Mouse (Mus musculus) stomach, postnatal 0 days (tissue): Measurements from ENCODE around the gene Gp1bb. TPM values are rescaled to one million over a fixed set of nuclear protein-coding genes. Genes with fewer than 3 reads are reported as not detected.
A peak's percentile ranks its signal among the peaks of the same experiment; 100 is the strongest.

Source experiments
- ATAC-seq: fragments of 200-750 bp; cut with Nextera tagmentation; 2 replicates; pipeline ENCODE4 v1.8.0; 2017; ENCODE audit not compliant: low FRiP score, low TSS enrichment
- DNase-seq: peaks from one replicate; pipeline ENCODE4 v3.0.0-alpha.2; 2016; ENCODE audit warnings: low spot score
- H3K27ac ChIP-seq: fragments of 300-500 bp; sonication (generic); replicated peaks from 2 replicates; pipeline ENCODE4 v1.5.1; 2014; ENCODE audit warnings: mild to moderate bottlenecking, control low read depth
- H3K27me3 ChIP-seq: fragments of 300-500 bp; sonication (generic); 2 replicates; pipeline ENCODE4 v1.6.1; 2014; ENCODE audit warnings: low read length; ENCODE audit not compliant: control insufficient read depth, insufficient read depth
- H3K36me3 ChIP-seq: fragments of 300-500 bp; sonication (generic); 2 replicates; pipeline ENCODE4 v1.6.1; 2014; ENCODE audit warnings: low read length, mixed read lengths; ENCODE audit not compliant: control insufficient read depth, insufficient read depth
- H3K4me1 ChIP-seq: fragments of 300-500 bp; sonication (generic); replicated peaks from 2 replicates; pipeline ENCODE4 v1.6.1; 2014; ENCODE audit warnings: antibody characterized with exemption; ENCODE audit not compliant: control insufficient read depth, insufficient read depth
- H3K4me2 ChIP-seq: fragments of 300-500 bp; sonication (generic); replicated peaks from 2 replicates; pipeline ENCODE4 v1.6.1; 2014; ENCODE audit warnings: low read depth, mild to moderate bottlenecking, control low read depth, moderate library complexity
- H3K4me3 ChIP-seq: fragments of 300-500 bp; sonication (generic); 2 replicates; pipeline ENCODE4 v1.5.1; 2014; ENCODE audit warnings: low read depth, low read length, control low read depth
- H3K9ac ChIP-seq: fragments of 300-500 bp; sonication (generic); 2 replicates; pipeline ENCODE4 v1.6.1; 2014; ENCODE audit warnings: mild to moderate bottlenecking, low read length, control low read depth, mixed read lengths
- H3K9me3 ChIP-seq: fragments of 300-500 bp; sonication (generic); 2 replicates; pipeline ENCODE4 v1.6.1; 2016; ENCODE audit warnings: low read length; ENCODE audit not compliant: control insufficient read depth
- CTCF ChIP-seq: IDR thresholded peaks from 2 replicates; pipeline ENCODE4 v1.5.1; 2016; ENCODE audit warnings: antibody characterized with exemption, low read depth, mild to moderate bottlenecking, moderate library complexity
- EP300 ChIP-seq: optimal IDR thresholded peaks from 2 replicates; pipeline ENCODE3; 2016; ENCODE audit warnings: antibody characterized with exemption
- WGBS: fragments of 180-500 bp; shearing (Covaris S2); extraction: QIAGEN DNeasy Blood & Tissue Kit; methylation state at CpG from one replicate; pipeline ENCODE4 v1.1.7; 2014; 5-methylcytosine and 5-hydroxymethylcytosine counted together
- polyA plus RNA-seq: library from polyadenylated mRNA; unstranded; fragments of >200 nt; fragmentation: Nextera tagmentation; extraction: Ambion mirVana; gene quantifications from 2 replicates; pipeline ENCODE4 v1.2.1, GENCODE M21; 2015

Gp1bb gene
- polyA plus RNA-seq, 1 experiment from 2014 or later = 4.6 TPM

DNA sequence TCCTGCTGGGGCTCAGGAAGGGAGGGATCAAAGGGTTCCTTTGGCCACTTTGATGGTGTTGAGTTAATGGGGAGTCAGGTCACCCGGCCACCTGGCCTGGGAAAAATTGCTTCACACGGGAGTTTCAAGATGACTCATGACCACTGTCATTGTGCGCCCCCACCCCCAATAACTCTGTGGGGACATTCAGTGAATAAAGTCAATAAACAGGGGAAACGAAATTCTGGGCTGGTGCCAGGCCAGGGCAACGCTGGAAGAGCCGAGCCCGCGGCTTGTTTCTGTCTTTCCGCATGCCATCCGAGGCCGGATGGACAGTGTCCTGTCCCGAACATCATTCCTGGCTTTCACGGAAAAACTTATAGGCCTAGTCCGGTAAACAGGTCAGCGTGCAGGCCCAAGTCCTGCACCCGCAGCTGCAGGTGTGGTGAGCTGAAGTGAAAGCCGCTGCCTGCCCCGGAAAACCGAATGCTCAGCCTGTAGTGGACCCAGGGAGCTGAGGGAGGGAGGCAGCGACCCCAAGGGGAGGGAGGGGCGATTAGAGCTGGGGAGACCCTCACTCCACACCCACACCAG, 41.1 kb downstream of the Gp1bb start:
- no peak overlapping the region for H3K9ac ChIP-seq
- H3K36me3 ChIP-seq = no peaks in the 10 kb centered on the region
- H3K4me1 ChIP-seq = no peaks in the 10 kb centered on the region
- ATAC-seq (no peak), DNase-seq (no peak)
- no peak overlapping the region for H3K27ac ChIP-seq
- peak overlapping the region; percentile 60 for H3K4me2 ChIP-seq
- H3K9me3 ChIP-seq = no peaks in the 10 kb centered on the region
- 18% methylated on average over 21 of the region's 21 CpGs for WGBS
- H3K27me3 ChIP-seq = peaks cover 34% of the 10 kb centered on the region; the same call in 1 of the 2 replicates
- H3K4me3 ChIP-seq = peak overlapping the region; percentile 43
- TF ChIP-seq CTCF (no peak), EP300 (no peak)

DNA sequence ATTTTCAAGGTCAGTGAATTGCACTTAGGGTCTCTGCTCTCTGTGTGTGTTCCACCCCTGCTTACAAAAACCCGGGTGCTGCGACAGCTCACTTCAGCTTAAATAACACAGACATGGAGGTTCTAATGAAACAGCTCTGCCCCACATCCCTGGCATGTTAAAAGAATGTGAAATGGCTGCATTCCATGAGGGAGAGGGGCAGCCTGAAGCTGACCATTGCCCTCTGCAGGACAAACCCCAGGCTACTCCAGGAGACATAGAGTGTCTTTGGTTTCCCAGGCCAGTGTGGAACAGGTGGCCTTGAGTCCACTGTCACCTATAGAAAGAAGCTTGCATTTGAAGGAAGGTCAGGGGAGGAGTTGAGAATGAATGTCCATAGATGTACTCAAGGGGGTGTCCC, 41.8 kb downstream of the Gp1bb start:
- TF ChIP-seq EP300 = no peak
- peak; percentile 24; the same call in 1 of the 2 replicates for TF ChIP-seq CTCF
- Histone ChIP-seq H3K36me3 (no peaks in the 10 kb centered on the region), H3K9me3 (no peaks in the 10 kb centered on the region), H3K4me1 (no peaks in the 10 kb centered on the region), H3K27me3 (peaks cover 27% of the 10 kb centered on the region; the same call in 1 of the 2 replicates), H3K9ac (no peak overlapping the region), H3K27ac (no peak overlapping the region), H3K4me2 (no peak overlapping the region), H3K4me3 (no peak overlapping the region)
- no peak for ATAC-seq
- no peak for DNase-seq
- WGBS = 49% methylated on average over 2 of the region's 2 CpGs

- no peak for ATAC-seq
Measured at GRCm38 (mm10) chr16:18577599-18578160, 44.5 kb downstream of the Gp1bb start.

DNA sequence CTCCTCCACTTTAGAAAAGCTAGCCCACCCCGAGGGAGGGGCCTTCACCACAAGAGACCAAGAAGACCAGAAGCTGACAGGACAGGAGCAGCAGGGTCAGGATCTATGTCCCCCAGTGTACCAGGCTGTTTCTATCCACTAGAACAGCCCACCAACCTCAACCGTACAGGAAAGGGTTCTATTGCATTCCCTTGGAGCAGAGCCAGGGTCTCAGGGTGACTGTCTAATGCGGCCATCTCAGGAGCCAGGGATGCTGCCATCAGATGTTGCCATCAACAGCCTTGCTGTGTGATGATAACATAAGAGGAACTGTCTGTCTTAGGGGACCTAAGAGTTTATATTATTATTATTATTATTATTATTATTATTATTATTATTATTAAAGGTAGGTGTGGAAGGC, 45.1 kb downstream of the Gp1bb start:
- TF ChIP-seq EP300 = no peak
- no peak for TF ChIP-seq CTCF
- no peaks in the 10 kb centered on the region for H3K36me3 ChIP-seq
- 54% methylated on average over 3 of the region's 3 CpGs for WGBS
- ATAC-seq = no peak
- no peak overlapping the region for H3K4me3 ChIP-seq
- DNase-seq = no peak
- H3K9me3 ChIP-seq = no peaks in the 10 kb centered on the region
- H3K27me3 ChIP-seq = peaks cover 5% of the 10 kb centered on the region; the same call in 1 of the 2 replicates
- H3K4me1 ChIP-seq = no peaks in the 10 kb centered on the region
- H3K4me2 ChIP-seq = no peak overlapping the region
- no peak overlapping the region for H3K9ac ChIP-seq
- H3K27ac ChIP-seq = no peak overlapping the region

More at GRCm38 (mm10) chr16:18577599-18578160, 44.5 kb downstream of the Gp1bb start:
- H3K9me3 ChIP-seq = no peaks in the 10 kb centered on the region
- H3K27ac ChIP-seq = no peak overlapping the region
- no peak overlapping the region for H3K9ac ChIP-seq
- no peak for DNase-seq
- no peak for TF ChIP-seq EP300
- TF ChIP-seq CTCF = no peak
- H3K4me3 ChIP-seq = no peak overlapping the region
- H3K36me3 ChIP-seq = no peaks in the 10 kb centered on the region
- H3K27me3 ChIP-seq = peaks cover 8% of the 10 kb centered on the region; the same call in 1 of the 2 replicates
- H3K4me2 ChIP-seq = no peak overlapping the region
- WGBS = 42% methylated on average over 5 of the region's 5 CpGs
- H3K4me1 ChIP-seq = no peaks in the 10 kb centered on the region

GRCm38 (mm10) chr16:18574196-18574595, 48.0 kb downstream of the Gp1bb start:
- TF ChIP-seq EP300 (no peak), CTCF (no peak)
- H3K9ac ChIP-seq = no peak overlapping the region
- no peaks in the 10 kb centered on the region for H3K36me3 ChIP-seq
- DNase-seq = no peak
- H3K4me2 ChIP-seq = no peak overlapping the region
- H3K9me3 ChIP-seq = no peaks in the 10 kb centered on the region
- no peaks in the 10 kb centered on the region for H3K4me1 ChIP-seq
- no peak overlapping the region for H3K4me3 ChIP-seq
- no peak for ATAC-seq
- H3K27ac ChIP-seq = no peak overlapping the region
- 56% methylated on average over 8 of the region's 8 CpGs for WGBS
- H3K27me3 ChIP-seq = no peaks in the 10 kb centered on the region

Other genes starting within 250 kb of the Gp1bb start
- 16.2 and 16.8 TPM in 2 replicates for gene Txnrd2, start 196.0 kb downstream of the Gp1bb start, polyA plus RNA-seq
- 95.1 and 99.6 TPM in 2 replicates for gene Comt, start 195.6 kb downstream of the Gp1bb start, polyA plus RNA-seq
- gene Gnb1l, start 123.7 kb downstream of the Gp1bb start, polyA plus RNA-seq = 8.3 and 9.0 TPM in 2 replicates
- 0.74 and 1.1 TPM in 2 replicates for gene Rtl10, start 123.5 kb downstream of the Gp1bb start, polyA plus RNA-seq
- 0.34 TPM in 2 replicates for gene Tbx1, start 31.7 kb downstream of the Gp1bb start, polyA plus RNA-seq
- 0.97 and 1.5 TPM in 2 replicates for gene Gm49601, start 4.0 kb upstream of the Gp1bb start, polyA plus RNA-seq
- gene Sept5, start 7.6 kb upstream of the Gp1bb start, polyA plus RNA-seq = 38.0 and 38.8 TPM in 2 replicates
- 19.7 and 23.6 TPM in 2 replicates for gene Cldn5, start 154.4 kb upstream of the Gp1bb start, polyA plus RNA-seq
- 67.2 and 70.5 TPM in 2 replicates for gene Ufd1, start 189.4 kb upstream of the Gp1bb start, polyA plus RNA-seq
- 8.8 and 10.1 TPM in 2 replicates for gene Cdc45, start 189.6 kb upstream of the Gp1bb start, polyA plus RNA-seq
- 34.1 and 37.5 TPM in 2 replicates for gene 2510002D24Rik, start 214.2 kb upstream of the Gp1bb start, polyA plus RNA-seq
- not detected in 2 replicates for gene Gm28539, start 214.2 kb upstream of the Gp1bb start, polyA plus RNA-seq